Mouse (Mus musculus) embryonic facial prominence, embryonic 11.5 days (tissue): ENCODE measurements around the gene Tlr9. TPM values are rescaled to one million over a fixed set of nuclear protein-coding genes. Genes with fewer than 3 reads are reported as not detected.

Experiments
- microRNA counts: library from miRNA; unstranded; fragments of <30 nt; microRNA quantifications from one replicate; lab custom pipeline; 2016
- microRNA-seq: library from miRNA; unstranded; fragments of <30 nt; microRNA quantifications from one replicate; pipeline ENCODE4, GENCODE M21; 2016; ENCODE audit warnings: borderline number of aligned reads
- polyA plus RNA-seq: library from polyadenylated mRNA; unstranded; fragments of >200 nt; fragmentation: Nextera tagmentation; extraction: Ambion mirVana; gene quantifications from 2 replicates; pipeline ENCODE4 v1.2.1, GENCODE M21; 2014

Tlr9 gene
- polyA plus RNA-seq, 1 experiment from 2014 or later, result not detected

MicroRNAs encoded within 50 kb of the gene (microRNA counts, 519-probe panel; counts per million panel counts)
- 4,895 counts per million, percentile 84 among the panel's probes with 10 or more counts for microRNA mmu-let-7g (lab: Ali Mortazavi, UCI)

Small RNA genes lying within 50 kb of the gene (microRNA-seq; reads per million reads assigned to microRNA genes)
- 16,258 reads per million, percentile 97 among the genes with 10 or more reads in this experiment for gene Mirlet7g

Other genes starting within 250 kb of the Tlr9 start
- 0.22 TPM in 1 of 2 replicates, not detected in the other for gene Col6a4, start 125.8 kb upstream of the Tlr9 start, polyA plus RNA-seq
- gene Glyctk, start 64.5 kb upstream of the Tlr9 start, polyA plus RNA-seq, result 2.2 and 2.3 TPM in 2 replicates
- gene Wdr82, start 51.7 kb upstream of the Tlr9 start, polyA plus RNA-seq, result 32.9 and 33.0 TPM in 2 replicates
- gene Ppm1m, start 22.9 kb upstream of the Tlr9 start, polyA plus RNA-seq, result 25.8 and 29.1 TPM in 2 replicates
- 66.5 and 75.5 TPM in 2 replicates for gene Twf2, start 19.5 kb upstream of the Tlr9 start, polyA plus RNA-seq
- gene Alas1, start 26.1 kb downstream of the Tlr9 start, polyA plus RNA-seq, result 95.1 and 97.4 TPM in 2 replicates
- gene Poc1a, start 58.5 kb downstream of the Tlr9 start, polyA plus RNA-seq, result 29.7 and 34.2 TPM in 2 replicates
- gene Dusp7, start 146.0 kb downstream of the Tlr9 start, polyA plus RNA-seq, result 52.2 and 55.1 TPM in 2 replicates
- gene Rpl29, start 206.9 kb downstream of the Tlr9 start, polyA plus RNA-seq, result 1,035 and 1,040 TPM in 2 replicates
- gene Acy1, start 215.7 kb downstream of the Tlr9 start, polyA plus RNA-seq, result 36.9 and 41.2 TPM in 2 replicates
- gene Abhd14b, start 224.9 kb downstream of the Tlr9 start, polyA plus RNA-seq, result 4.9 and 8.8 TPM in 2 replicates
- gene Abhd14a, start 225.1 kb downstream of the Tlr9 start, polyA plus RNA-seq, result 41.9 and 43.5 TPM in 2 replicates
- gene Pcbp4, start 230.7 kb downstream of the Tlr9 start, polyA plus RNA-seq, result 165 and 189 TPM in 2 replicates
- 0.10 and 0.31 TPM in 2 replicates for gene Gpr62, start 243.3 kb downstream of the Tlr9 start, polyA plus RNA-seq